Mouse (Mus musculus) small intestine, adult 2 months (tissue): Measurements from ENCODE around the gene Bst2. TPM values are rescaled to one million over a fixed set of nuclear protein-coding genes. Genes with fewer than 3 reads are reported as not detected.

Source experiments
- H3K27ac ChIP-seq: fragments of 200-500 bp; 2 replicates; pipeline ENCODE4 v1.5.1; 2012; ENCODE audit warnings: low read depth, low read length, control low read depth, inconsistent platforms; ENCODE audit not compliant: insufficient read depth
- H3K27me3 ChIP-seq: fragments of 200-500 bp; 2 replicates; pipeline ENCODE4 v1.6.1; 2012; ENCODE audit warnings: mild to moderate bottlenecking, moderate library complexity, low read length, inconsistent platforms; ENCODE audit not compliant: control insufficient read depth, insufficient read depth
- H3K36me3 ChIP-seq: fragments of 200-500 bp; 2 replicates; pipeline ENCODE4 v1.6.1; 2012; ENCODE audit warnings: mild to moderate bottlenecking, low read length, control low read depth, inconsistent platforms; ENCODE audit not compliant: control insufficient read depth, insufficient read depth
- H3K4me1 ChIP-seq: fragments of 200-500 bp; 2 replicates; pipeline ENCODE4 v1.6.1; 2012; ENCODE audit warnings: low read length, inconsistent platforms, mixed read lengths; ENCODE audit not compliant: control insufficient read depth, insufficient read depth, insufficient read length
- H3K4me3 ChIP-seq: fragments of 200-500 bp; 2 replicates; pipeline ENCODE4 v1.5.1; 2012; ENCODE audit warnings: low read depth, mild to moderate bottlenecking, control low read depth, inconsistent platforms, low read length, moderate library complexity
- CTCF ChIP-seq: fragments of 200-500 bp; IDR thresholded peaks from 2 replicates; pipeline ENCODE4 v1.5.1; 2012; ENCODE audit warnings: low read depth, mild to moderate bottlenecking, control low read depth, inconsistent platforms, low read length, moderate library complexity, mixed read lengths; ENCODE audit not compliant: insufficient replicate concordance, insufficient read length; ENCODE audit errors: extremely low read depth
- POLR2A ChIP-seq: fragments of 200-500 bp; IDR thresholded peaks from 2 replicates; pipeline ENCODE4 v1.6.1; 2012; ENCODE audit warnings: low read depth, mild to moderate bottlenecking, control low read depth, inconsistent platforms, low read length, moderate library complexity
- WGBS: fragments of 180-500 bp; shearing (Covaris S2); methylation state at CpG from one replicate; pipeline ENCODE4 v1.1.7; 2018; 5-methylcytosine and 5-hydroxymethylcytosine counted together
- polyA plus RNA-seq: library from polyadenylated mRNA; depleted of rRNA; stranded (reverse); fragments of >200 nt; gene quantifications from 2 replicates; pipeline ENCODE4 v1.2.3, GENCODE M21; 2012; rRNA removed

The Bst2 gene
- 126 and 242 TPM in 2 replicates for polyA plus RNA-seq

GRCm38 (mm10) chr8:71537028-71537867, at the start of gene Bst2:
Gene Bst2, minus strand, starts transcription at chr8:71537456.
- Histone ChIP-seq H3K36me3 (no peaks in the 10 kb centered on the region), H3K27me3 (no peaks in the 10 kb centered on the region), H3K27ac (peak within 1 kb of the TSS; percentile 95), H3K4me3 (peak within 1 kb of the TSS; percentile 79), H3K4me1 (peaks cover 8% of the 10 kb centered on the region)
- 2% methylated on average over 37 of the region's 37 CpGs for WGBS
- no peak; the same call in 1 of the 2 replicates for TF ChIP-seq POLR2A
- no peak for TF ChIP-seq CTCF

- H3K27ac ChIP-seq, result no peak overlapping the region
- no peaks in the 10 kb centered on the region; the same call in 1 of the 2 replicates for H3K36me3 ChIP-seq
- H3K4me1 ChIP-seq, result peaks cover 7% of the 10 kb centered on the region; the same call in 1 of the 2 replicates
- H3K4me3 ChIP-seq, result no peak overlapping the region
- TF ChIP-seq POLR2A (no peak), CTCF (peak; percentile 76; the same call in 1 of the 2 replicates)
- 78% methylated on average over 2 of the region's 2 CpGs for WGBS
- H3K27me3 ChIP-seq, result no peaks in the 10 kb centered on the region
Measured at GRCm38 (mm10) chr8:71586891-71587290, 49.6 kb upstream of the Bst2 start.

GRCm38 (mm10) chr8:71580201-71580600, 42.9 kb upstream of the Bst2 start:
- H3K27ac ChIP-seq, result no peak overlapping the region
- TF ChIP-seq CTCF, result no peak
- no peak for TF ChIP-seq POLR2A
- H3K27me3 ChIP-seq, result no peaks in the 10 kb centered on the region
- no peaks in the 10 kb centered on the region; the same call in 1 of the 2 replicates for H3K36me3 ChIP-seq
- H3K4me3 ChIP-seq, result no peak overlapping the region
- peaks cover 5% of the 10 kb centered on the region for H3K4me1 ChIP-seq
- WGBS, result 84% methylated on average over 8 of the region's 9 CpGs

- Histone ChIP-seq H3K27me3 (no peaks in the 10 kb centered on the region), H3K27ac (no peak overlapping the region), H3K4me3 (no peak overlapping the region), H3K4me1 (peaks cover 5% of the 10 kb centered on the region), H3K36me3 (no peaks in the 10 kb centered on the region; the same call in 1 of the 2 replicates)
- no peak for TF ChIP-seq CTCF
- TF ChIP-seq POLR2A, result no peak
- WGBS, result 83% methylated on average over 14 of the region's 14 CpGs
Measured at GRCm38 (mm10) chr8:71579476-71579875, 42.2 kb upstream of the Bst2 start.

- H3K27me3 ChIP-seq, result no peaks in the 10 kb centered on the region
- H3K4me1 ChIP-seq, result peaks cover 5% of the 10 kb centered on the region
- no peak overlapping the region for H3K4me3 ChIP-seq
- WGBS, result 71% methylated on average over 1 of the region's 1 CpGs
- no peak overlapping the region for H3K27ac ChIP-seq
- TF ChIP-seq POLR2A (no peak), CTCF (no peak)
- H3K36me3 ChIP-seq, result no peaks in the 10 kb centered on the region
Measured at GRCm38 (mm10) chr8:71579009-71579408, 41.8 kb upstream of the Bst2 start.

GRCm38 (mm10) chr8:71577856-71578387, 40.7 kb upstream of the Bst2 start:
- Histone ChIP-seq H3K4me1 (peaks cover 5% of the 10 kb centered on the region), H3K27ac (no peak overlapping the region), H3K36me3 (no peaks in the 10 kb centered on the region), H3K4me3 (no peak overlapping the region), H3K27me3 (no peaks in the 10 kb centered on the region)
- no peak for TF ChIP-seq CTCF
- TF ChIP-seq POLR2A, result no peak
- WGBS, result 72% methylated on average over 4 of the region's 4 CpGs

- no peak overlapping the region for H3K4me3 ChIP-seq
- H3K27ac ChIP-seq, result no peak overlapping the region
- H3K36me3 ChIP-seq, result no peaks in the 10 kb centered on the region
- no peaks in the 10 kb centered on the region for H3K4me1 ChIP-seq
- 49% methylated on average over 1 of the region's 1 CpGs for WGBS
- no peaks in the 10 kb centered on the region for H3K27me3 ChIP-seq
- TF ChIP-seq CTCF (no peak), POLR2A (no peak)
Measured at GRCm38 (mm10) chr8:71575020-71575419, 37.8 kb upstream of the Bst2 start.
